Mouse (Mus musculus) heart, adult 2 months (tissue): ENCODE data around the gene Hrh1.

ENCODE experiments used
- CTCF ChIP-seq: fragments of 200-600 bp; IDR thresholded peaks from 2 replicates; pipeline ENCODE4 v1.8.1; 2022; ENCODE audit warnings: antibody characterized with exemption, mild to moderate bottlenecking, moderate library complexity
- EP300 ChIP-seq: fragments of 200-500 bp; IDR thresholded peaks from 2 replicates; pipeline ENCODE4 v1.6.1; 2011; ENCODE audit warnings: low read depth, low read length, control low read depth; ENCODE audit not compliant: insufficient read depth

GRCm38 (mm10) chr6:114404774-114405468 lies 7.2 kb downstream of the Hrh1 start:
- TF ChIP-seq EP300 (no peak), CTCF (no peak)
